Mouse (Mus musculus) adrenal gland, postnatal 14 days (tissue): ENCODE data around the gene Gpkow. TPM values are rescaled to one million over a fixed set of nuclear protein-coding genes. Genes with fewer than 3 reads are reported as not detected.
A peak's percentile ranks its signal among the peaks of the same experiment; 100 is the strongest.
"Not testable (repeated sequence)": the region's sequence is repeated elsewhere in the genome, so short reads cannot be mapped to it uniquely, and the experiment has no call there.

Source experiments
- DNase-seq: peaks from one replicate; pipeline ENCODE4 v3.0.0; 2021; ENCODE audit warnings: mixed read lengths
- total RNA-seq: library from RNA; stranded (reverse); gene quantifications from 2 replicates; pipeline ENCODE4 v1.2.3, GENCODE M21; 2021

Gene Gpkow
- total RNA-seq, 1 experiment from 2014 or later: 45.4 TPM

- no peak for DNase-seq
These were observed 48.5 kb downstream of the Gpkow start for GRCm38 (mm10) chrX:7745429-7745828.

DNA sequence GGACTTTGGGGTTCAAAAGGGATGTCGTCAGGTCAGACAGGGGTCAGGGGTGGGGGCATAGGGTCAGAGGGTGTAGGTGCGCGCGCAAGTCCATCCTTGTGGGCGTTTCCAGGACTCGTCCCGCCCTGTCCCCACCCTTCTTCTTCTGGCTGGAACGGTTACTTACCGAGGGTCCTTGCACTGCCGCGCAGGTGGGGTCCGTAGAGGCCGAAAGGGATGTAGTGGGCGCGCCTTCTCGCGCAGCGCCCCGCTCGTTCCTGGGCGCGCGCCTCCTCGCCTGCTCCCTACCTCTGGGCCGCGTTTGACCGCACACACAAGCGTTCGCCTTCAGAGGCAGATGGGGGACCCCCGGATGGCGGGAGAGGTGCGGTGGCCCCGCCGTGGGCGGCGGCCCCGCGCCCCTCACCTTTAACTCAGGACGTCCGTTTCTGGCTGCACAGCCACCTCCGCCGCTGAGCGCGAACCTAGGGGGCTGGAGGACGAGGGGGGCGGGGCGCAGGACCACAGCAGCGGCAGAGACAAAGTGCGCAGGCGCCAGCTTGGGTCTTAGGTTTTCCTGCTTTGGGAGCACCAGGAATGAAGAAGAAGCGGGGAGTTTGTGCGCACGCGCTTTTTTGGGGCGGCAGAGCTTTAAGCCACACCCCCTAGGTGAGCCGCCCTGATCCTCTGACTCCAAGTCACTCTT is 53.6 kb downstream of the Gpkow start, which contains the start of gene Ccdc120:
Ccdc120 (minus strand) TSS at position 474 of the 685 bp plus-strand sequence.
- peak; percentile 73 for DNase-seq

GRCm38 (mm10) chrX:7753627-7754026 is 56.7 kb downstream of the Gpkow start:
- DNase-seq: not testable (repeated sequence)

Other genes starting within 250 kb of the Gpkow start
- 0.48 and 1.1 TPM in 2 replicates for gene Foxp3, start 123.5 kb upstream of the Gpkow start, total RNA-seq
- 3.0 and 4.1 TPM in 2 replicates for gene Ppp1r3f, start 122.8 kb upstream of the Gpkow start, total RNA-seq
- 17.7 and 20.7 TPM in 2 replicates for gene Ccdc22, start 91.6 kb upstream of the Gpkow start, total RNA-seq
- gene Cacna1f, start 90.0 kb upstream of the Gpkow start, total RNA-seq: not detected in 2 replicates
- 41.0 and 57.2 TPM in 2 replicates for gene Syp, start 58.7 kb upstream of the Gpkow start, total RNA-seq
- 16.0 and 19.8 TPM in 2 replicates for gene Prickle3, start 39.9 kb upstream of the Gpkow start, total RNA-seq
- gene Plp2, start 25.7 kb upstream of the Gpkow start, total RNA-seq: 75.2 and 76.6 TPM in 2 replicates
- 4.2 and 5.1 TPM in 2 replicates for gene Magix, start 15.9 kb upstream of the Gpkow start, total RNA-seq
- gene Wdr45, start 17.2 kb downstream of the Gpkow start, total RNA-seq: 51.1 and 57.3 TPM in 2 replicates
- 0.52 TPM in 1 of 2 replicates, not detected in the other for gene Gm45208, start 25.1 kb downstream of the Gpkow start, total RNA-seq
- 11.1 and 11.8 TPM in 2 replicates for gene Praf2, start 31.3 kb downstream of the Gpkow start, total RNA-seq
- 4.2 TPM in 2 replicates for gene Ccdc120, start 53.8 kb downstream of the Gpkow start, total RNA-seq
- 41.0 and 45.4 TPM in 2 replicates for gene Tfe3, start 65.4 kb downstream of the Gpkow start, total RNA-seq
- gene Gripap1, start 92.6 kb downstream of the Gpkow start, total RNA-seq: 49.0 and 56.4 TPM in 2 replicates
- gene Kcnd1, start 125.2 kb downstream of the Gpkow start, total RNA-seq: 0.93 and 1.3 TPM in 2 replicates
- gene Otud5, start 144.2 kb downstream of the Gpkow start, total RNA-seq: 62.4 and 64.8 TPM in 2 replicates
- gene Pim2, start 181.1 kb downstream of the Gpkow start, total RNA-seq: 7.4 and 9.8 TPM in 2 replicates
- gene Slc35a2, start 186.9 kb downstream of the Gpkow start, total RNA-seq: 33.4 and 38.0 TPM in 2 replicates
- gene Pqbp1, start 202.1 kb downstream of the Gpkow start, total RNA-seq: 94.6 and 98.0 TPM in 2 replicates
- 83.5 and 99.8 TPM in 2 replicates for gene Timm17b, start 202.2 kb downstream of the Gpkow start, total RNA-seq
- not detected in 2 replicates for gene Gm10491, start 210.7 kb downstream of the Gpkow start, total RNA-seq
- not detected in 2 replicates for gene Gm10490, start 212.4 kb downstream of the Gpkow start, total RNA-seq
- 40.3 and 50.2 TPM in 2 replicates for gene Pcsk1n, start 222.7 kb downstream of the Gpkow start, total RNA-seq
- not detected in 2 replicates for gene Eras, start 231.5 kb downstream of the Gpkow start, total RNA-seq